Mouse (Mus musculus): Measurements from ENCODE around the gene Gfpt1. TPM values are rescaled to one million over a fixed set of nuclear protein-coding genes. Genes with fewer than 3 reads are reported as not detected.

The Gfpt1 gene
- polyA plus RNA-seq, 1 experiment from 2014 or later, result 17.5 TPM

DNA sequence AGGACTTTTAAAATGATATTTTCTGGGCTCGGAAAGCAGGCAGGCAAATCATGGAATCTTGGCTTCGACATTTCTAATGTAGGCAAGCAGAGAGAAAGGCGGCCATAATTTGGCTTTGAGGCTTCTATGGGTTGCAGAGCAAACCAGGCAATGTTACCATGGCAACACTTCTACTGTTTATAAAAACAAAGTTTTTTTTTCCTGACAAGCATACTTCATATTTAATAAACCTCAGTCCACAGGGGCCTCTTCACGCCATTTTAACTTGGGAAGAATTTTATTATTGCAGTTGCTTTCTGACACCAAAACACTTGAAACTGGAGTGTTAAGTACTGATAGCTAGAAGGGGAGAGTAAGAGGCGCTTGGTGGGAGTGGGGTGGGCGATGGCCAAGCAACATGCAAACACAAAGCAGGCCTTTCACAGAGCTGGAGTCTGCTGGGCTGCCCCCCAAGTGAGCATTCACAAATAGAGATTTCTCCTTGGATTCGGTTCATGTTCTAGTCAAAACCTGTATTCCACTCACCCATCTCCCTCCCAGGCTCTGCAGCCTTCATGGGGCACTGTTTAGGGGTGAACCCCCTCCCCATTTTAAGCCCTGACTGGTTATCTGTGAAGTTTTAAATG is 57.1 kb downstream of the Gfpt1 start:
- ATAC-seq, result no peak
- Histone ChIP-seq H3K4me2 (replicated peaks; ENCODE audit: low read depth) (no peak overlapping the region), H3K36me3 (ENCODE audit: control insufficient read depth, insufficient read depth) (no peaks in the 10 kb centered on the region), H3K27ac (ENCODE audit: low read depth, low read length) (peak overlapping the region; percentile 55), H3K9ac (ENCODE audit: low read depth, low read length) (no peak overlapping the region), H3K27me3 (replicated peaks; ENCODE audit: control insufficient read depth, insufficient read depth, low read length) (no peaks in the 10 kb centered on the region), H3K4me1 (replicated peaks; ENCODE audit: control insufficient read depth, insufficient read depth, low read length) (0 out of 2 replicates have a peak, but pooled peaks cover 3% of the 10 kb centered on the region), H3K4me3 (ENCODE audit: low read depth, low read length) (no peak overlapping the region), H3K9me3 (ENCODE audit: control insufficient read depth) (no peaks in the 10 kb centered on the region)
- 52% methylated on average over 7 of the region's 7 CpGs for WGBS
- no peak for TF ChIP-seq CTCF (IDR thresholded peaks at IDR 0.05; ENCODE audit: low read depth)

DNA sequence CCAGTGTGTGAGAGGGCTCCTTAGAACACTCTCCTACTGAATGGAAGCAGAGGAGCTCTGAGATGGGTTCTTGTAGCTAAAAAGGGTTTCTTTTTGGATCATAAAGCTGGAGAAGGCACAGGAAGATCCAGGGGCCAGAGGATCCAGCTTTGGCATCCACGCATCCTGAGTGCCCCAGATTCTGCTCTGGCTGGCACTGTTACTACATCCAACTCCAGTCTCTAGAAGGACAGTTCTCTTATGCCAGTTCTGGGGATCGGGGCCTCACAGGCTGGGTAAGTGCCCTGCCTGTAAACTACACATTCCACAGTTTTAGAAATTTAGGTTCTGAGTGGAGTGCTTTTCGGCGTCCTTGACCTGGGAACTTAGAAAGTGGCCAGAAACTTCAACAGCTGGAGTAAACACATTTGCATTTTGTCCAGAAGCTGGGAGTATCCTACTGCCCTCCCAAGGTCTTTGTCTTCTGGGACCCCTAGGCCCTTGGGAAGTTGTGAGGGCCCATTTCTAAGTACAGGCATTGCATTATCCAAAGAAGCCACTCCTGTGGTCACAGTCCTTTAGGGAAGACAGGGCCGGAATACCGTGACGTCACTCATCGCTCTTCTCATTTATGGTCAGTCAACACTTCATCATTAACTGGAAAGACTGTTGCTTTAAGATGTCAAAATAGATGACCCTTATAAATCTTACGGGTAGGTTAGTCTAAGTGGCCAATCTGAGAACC is 57.8 kb downstream of the Gfpt1 start:
- H3K4me1 ChIP-seq (replicated peaks; ENCODE audit: control insufficient read depth, insufficient read depth, low read length), result 0 out of 2 replicates have a peak, but pooled peaks cover 3% of the 10 kb centered on the region
- peak overlapping the region; percentile 55 for H3K27ac ChIP-seq (ENCODE audit: low read depth, low read length)
- H3K9me3 ChIP-seq (ENCODE audit: control insufficient read depth), result no peaks in the 10 kb centered on the region
- no peak for ATAC-seq
- H3K36me3 ChIP-seq (ENCODE audit: control insufficient read depth, insufficient read depth), result no peaks in the 10 kb centered on the region
- H3K4me2 ChIP-seq (replicated peaks; ENCODE audit: low read depth), result no peak overlapping the region
- H3K9ac ChIP-seq (ENCODE audit: low read depth, low read length), result no peak overlapping the region
- TF ChIP-seq CTCF (IDR thresholded peaks at IDR 0.05; ENCODE audit: low read depth), result no peak
- H3K4me3 ChIP-seq (ENCODE audit: low read depth, low read length), result no peak overlapping the region
- 77% methylated on average over 9 of the region's 9 CpGs for WGBS
- H3K27me3 ChIP-seq (replicated peaks; ENCODE audit: control insufficient read depth, insufficient read depth, low read length), result no peaks in the 10 kb centered on the region

DNA sequence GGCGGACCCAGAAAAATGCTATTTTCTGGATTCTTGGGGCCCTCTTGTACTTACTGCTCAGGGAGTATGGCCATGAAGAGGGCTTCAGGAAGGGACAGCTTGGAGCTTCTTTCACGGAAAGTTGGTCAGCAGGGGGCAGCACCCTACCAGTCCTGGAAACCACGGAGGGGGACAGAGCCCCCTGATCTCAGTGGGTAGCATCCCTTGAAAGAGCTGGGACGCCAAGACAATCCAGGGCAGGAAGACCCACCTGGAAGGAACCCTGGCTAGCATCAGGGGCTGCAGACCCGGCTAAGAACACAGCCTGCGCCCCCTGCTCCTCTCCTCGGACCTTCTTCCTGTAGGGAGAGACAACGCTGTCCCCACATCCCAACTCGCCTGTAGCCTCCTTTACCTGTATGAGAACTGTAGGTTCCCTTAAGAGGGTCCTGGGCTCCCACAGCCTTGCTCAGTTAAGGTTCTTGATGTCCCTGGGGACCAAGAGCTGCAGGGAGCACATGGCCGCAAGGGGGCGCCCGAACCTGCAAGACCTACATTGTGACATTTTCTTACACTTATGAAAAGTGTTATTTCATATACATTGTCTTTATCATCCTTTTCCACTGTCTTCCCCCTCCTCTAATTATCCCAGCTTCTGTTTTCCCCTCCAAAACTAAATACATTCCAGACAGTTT is 58.8 kb downstream of the Gfpt1 start:
- peak overlapping the region; percentile 16; the same call in 1 of the 2 replicates for H3K4me3 ChIP-seq (ENCODE audit: low read depth, low read length)
- no peaks in the 10 kb centered on the region for H3K27me3 ChIP-seq (replicated peaks; ENCODE audit: control insufficient read depth, insufficient read depth, low read length)
- no peaks in the 10 kb centered on the region for H3K36me3 ChIP-seq (ENCODE audit: control insufficient read depth, insufficient read depth)
- peak; percentile 82 for TF ChIP-seq CTCF (IDR thresholded peaks at IDR 0.05; ENCODE audit: low read depth)
- H3K9me3 ChIP-seq (ENCODE audit: control insufficient read depth), result no peaks in the 10 kb centered on the region
- peak; percentile 55 for ATAC-seq
- no peak overlapping the region for H3K27ac ChIP-seq (ENCODE audit: low read depth, low read length)
- H3K4me1 ChIP-seq (replicated peaks; ENCODE audit: control insufficient read depth, insufficient read depth, low read length), result 0 out of 2 replicates have a peak, but pooled peaks cover 3% of the 10 kb centered on the region
- WGBS, result 7% methylated on average over 11 of the region's 12 CpGs
- peak overlapping the region; percentile 64 for H3K4me2 ChIP-seq (replicated peaks; ENCODE audit: low read depth)
- H3K9ac ChIP-seq (ENCODE audit: low read depth, low read length), result no peak overlapping the region

DNA sequence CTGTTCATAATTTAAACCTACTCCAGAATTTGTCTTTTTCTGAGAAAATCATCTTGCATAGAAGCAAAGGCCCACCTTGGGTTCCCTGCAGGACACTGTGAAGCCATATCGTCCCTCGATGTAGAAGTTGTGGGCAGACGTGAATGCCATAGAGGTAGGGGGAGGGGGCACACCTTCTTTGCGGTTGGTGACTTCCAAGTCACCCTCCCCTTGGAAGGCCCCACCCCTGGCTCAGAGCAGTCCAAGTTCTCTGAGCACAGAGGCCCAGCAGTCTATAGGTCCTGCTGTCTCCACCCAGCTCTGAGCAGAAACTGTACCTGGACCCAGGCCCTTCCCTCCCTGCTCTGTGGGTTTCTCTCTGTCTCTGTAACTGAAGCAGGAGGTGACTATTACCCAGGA is 59.3 kb downstream of the Gfpt1 start:
- Histone ChIP-seq H3K9me3 (ENCODE audit: control insufficient read depth) (no peaks in the 10 kb centered on the region), H3K4me3 (ENCODE audit: low read depth, low read length) (no peak overlapping the region), H3K4me1 (replicated peaks; ENCODE audit: control insufficient read depth, insufficient read depth, low read length) (0 out of 2 replicates have a peak, but pooled peaks cover 3% of the 10 kb centered on the region), H3K27me3 (replicated peaks; ENCODE audit: control insufficient read depth, insufficient read depth, low read length) (no peaks in the 10 kb centered on the region), H3K36me3 (ENCODE audit: control insufficient read depth, insufficient read depth) (no peaks in the 10 kb centered on the region), H3K9ac (ENCODE audit: low read depth, low read length) (no peak overlapping the region), H3K27ac (ENCODE audit: low read depth, low read length) (no peak overlapping the region), H3K4me2 (replicated peaks; ENCODE audit: low read depth) (no peak overlapping the region)
- 24% methylated on average over 4 of the region's 4 CpGs for WGBS
- TF ChIP-seq CTCF (IDR thresholded peaks at IDR 0.05; ENCODE audit: low read depth), result no peak
- peak; percentile 18; the same call in 1 of the 2 replicates for ATAC-seq

DNA sequence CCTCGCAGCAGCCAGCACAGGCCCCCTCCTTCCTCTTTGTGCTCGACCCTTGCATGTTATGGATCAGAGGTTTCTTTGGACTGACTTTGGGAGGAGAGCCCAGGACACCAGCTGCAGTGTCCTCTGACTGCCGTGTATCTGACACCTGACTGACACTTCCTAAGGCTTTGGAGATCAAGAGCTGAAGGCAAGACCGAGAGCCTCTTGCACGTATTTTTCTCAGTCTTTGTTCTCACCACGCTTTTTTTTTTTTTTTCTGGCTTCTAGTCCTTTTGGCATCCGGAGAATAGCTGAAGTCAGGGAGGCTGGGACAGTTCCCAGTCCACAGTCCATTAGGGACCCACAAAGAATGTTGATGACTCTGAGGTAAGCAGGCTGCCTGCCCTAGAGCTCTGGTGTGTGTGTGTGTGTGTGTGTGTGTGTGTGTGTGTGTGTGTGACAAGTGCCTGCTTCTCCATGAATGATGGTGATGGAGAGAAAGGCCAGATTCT is 59.8 kb downstream of the Gfpt1 start:
- 51% methylated on average over 7 of the region's 7 CpGs for WGBS
- Histone ChIP-seq H3K27me3 (replicated peaks; ENCODE audit: control insufficient read depth, insufficient read depth, low read length) (no peaks in the 10 kb centered on the region), H3K4me2 (replicated peaks; ENCODE audit: low read depth) (no peak overlapping the region), H3K36me3 (ENCODE audit: control insufficient read depth, insufficient read depth) (no peaks in the 10 kb centered on the region), H3K9ac (ENCODE audit: low read depth, low read length) (no peak overlapping the region), H3K4me3 (ENCODE audit: low read depth, low read length) (no peak overlapping the region), H3K9me3 (ENCODE audit: control insufficient read depth) (no peaks in the 10 kb centered on the region), H3K27ac (ENCODE audit: low read depth, low read length) (no peak overlapping the region), H3K4me1 (replicated peaks; ENCODE audit: control insufficient read depth, insufficient read depth, low read length) (0 out of 2 replicates have a peak, but pooled peaks cover 3% of the 10 kb centered on the region)
- ATAC-seq, result no peak
- TF ChIP-seq CTCF (IDR thresholded peaks at IDR 0.05; ENCODE audit: low read depth), result no peak

DNA sequence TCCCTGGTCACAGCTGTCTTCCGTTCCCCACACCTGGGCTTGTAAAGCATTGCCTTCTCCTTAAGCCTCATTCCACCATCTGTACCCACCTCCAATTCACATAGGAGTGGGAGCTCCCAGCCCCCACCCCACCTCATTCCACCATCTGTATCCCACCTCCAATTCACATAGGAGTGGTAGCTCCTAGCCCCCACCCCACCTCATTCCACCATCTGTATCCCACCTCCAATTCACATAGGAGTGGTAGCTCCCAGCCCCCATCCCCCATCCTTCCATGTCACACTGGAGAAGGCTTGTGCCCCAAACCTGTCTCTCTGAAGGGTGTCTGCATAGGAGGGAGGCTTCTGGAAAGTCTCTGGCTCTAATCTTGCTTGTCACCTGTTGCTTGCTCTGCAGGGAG is 60.7 kb downstream of the Gfpt1 start:
- Histone ChIP-seq H3K9me3 (ENCODE audit: control insufficient read depth) (no peaks in the 10 kb centered on the region), H3K4me1 (replicated peaks; ENCODE audit: control insufficient read depth, insufficient read depth, low read length) (0 out of 2 replicates have a peak, but pooled peaks cover 3% of the 10 kb centered on the region), H3K9ac (ENCODE audit: low read depth, low read length) (no peak overlapping the region), H3K27ac (ENCODE audit: low read depth, low read length) (no peak overlapping the region), H3K4me2 (replicated peaks; ENCODE audit: low read depth) (no peak overlapping the region), H3K36me3 (ENCODE audit: control insufficient read depth, insufficient read depth) (no peaks in the 10 kb centered on the region), H3K4me3 (ENCODE audit: low read depth, low read length) (no peak overlapping the region), H3K27me3 (replicated peaks; ENCODE audit: control insufficient read depth, insufficient read depth, low read length) (no peaks in the 10 kb centered on the region)
- 91% methylated on average over 1 of the region's 1 CpGs for WGBS
- ATAC-seq, result no peak
- no peak for TF ChIP-seq CTCF (IDR thresholded peaks at IDR 0.05; ENCODE audit: low read depth)
